Mouse (Mus musculus) bone marrow, adult 2 months (tissue): ENCODE results near the gene Il1rapl2.

Experiments used
- CTCF ChIP-seq: fragments of 200-500 bp; IDR thresholded peaks from 2 replicates; pipeline ENCODE4 v1.5.1; 2011; ENCODE audit warnings: low read length, control low read depth; ENCODE audit not compliant: control insufficient read depth, insufficient read depth
- POLR2A ChIP-seq: fragments of 200-500 bp; IDR thresholded peaks from 2 replicates; pipeline ENCODE4 v1.6.1; 2011; ENCODE audit warnings: low read depth, mild to moderate bottlenecking, control low read depth, low read length, borderline replicate concordance; ENCODE audit not compliant: control insufficient read depth

GRCm38 (mm10) chrX:138625311-138625710 is 1054.9 kb downstream of the Il1rapl2 start:
- TF ChIP-seq CTCF (no peak), POLR2A (no peak)
